Mouse (Mus musculus): Measurements from ENCODE around the gene Gins3.

The Gins3 gene

GRCm38 (mm10) chr8:95672811-95673210 lies 39.6 kb downstream of the Gins3 start:
- in situ Hi-C loops (cut with MboI; ENCODE audit: low pct_unique_long_range_greater_than_20kb in 1 of 2, low sequenced_read_pairs in 2 of 2, unreplicated experiment in 1 of 2), result no loop called here

DNA sequence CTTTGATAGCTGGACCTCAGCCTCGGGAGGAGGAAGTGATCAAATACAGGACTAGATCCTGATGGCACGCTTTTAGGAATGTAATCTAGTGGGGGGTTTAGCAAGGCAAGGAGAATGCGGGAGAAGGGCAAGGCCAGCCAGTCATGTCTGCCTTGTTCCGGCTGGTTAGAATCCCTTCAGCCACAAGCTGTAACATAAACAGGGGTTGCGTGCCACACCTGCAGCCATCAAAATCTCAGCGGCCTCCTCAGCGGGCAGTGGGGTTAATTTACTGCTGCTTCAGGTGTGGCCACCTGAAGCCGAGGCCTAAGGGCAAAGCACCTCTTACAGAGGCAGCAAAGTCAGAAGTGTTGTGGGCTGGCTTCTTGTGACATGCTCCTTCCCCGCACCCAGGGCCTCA lies 43.4 kb downstream of the Gins3 start, which contains the start of gene Ndrg4:
Gene Ndrg4 (plus strand): TSS at position 350 of the 400 bp plus-strand sequence.
- in situ Hi-C loops (cut with MboI; ENCODE audit: low pct_unique_long_range_greater_than_20kb in 1 of 2, low sequenced_read_pairs in 2 of 2, unreplicated experiment in 1 of 2), result no loop called here

- in situ Hi-C loops (cut with MboI; ENCODE audit: low pct_unique_long_range_greater_than_20kb in 1 of 2, low sequenced_read_pairs in 2 of 2, unreplicated experiment in 1 of 2), result no loop called here
Observed at GRCm38 (mm10) chr8:95677591-95678023, 44.4 kb downstream of the Gins3 start.

- in situ Hi-C loops (cut with MboI; ENCODE audit: low pct_unique_long_range_greater_than_20kb in 1 of 2, low sequenced_read_pairs in 2 of 2, unreplicated experiment in 1 of 2), result no loop called here
Observed at GRCm38 (mm10) chr8:95678024-95678611, 44.9 kb downstream of the Gins3 start.

- in situ Hi-C loops (cut with MboI; ENCODE audit: low pct_unique_long_range_greater_than_20kb in 1 of 2, low sequenced_read_pairs in 2 of 2, unreplicated experiment in 1 of 2), result no loop called here
Observed at GRCm38 (mm10) chr8:95688073-95688672, 54.9 kb downstream of the Gins3 start.

DNA sequence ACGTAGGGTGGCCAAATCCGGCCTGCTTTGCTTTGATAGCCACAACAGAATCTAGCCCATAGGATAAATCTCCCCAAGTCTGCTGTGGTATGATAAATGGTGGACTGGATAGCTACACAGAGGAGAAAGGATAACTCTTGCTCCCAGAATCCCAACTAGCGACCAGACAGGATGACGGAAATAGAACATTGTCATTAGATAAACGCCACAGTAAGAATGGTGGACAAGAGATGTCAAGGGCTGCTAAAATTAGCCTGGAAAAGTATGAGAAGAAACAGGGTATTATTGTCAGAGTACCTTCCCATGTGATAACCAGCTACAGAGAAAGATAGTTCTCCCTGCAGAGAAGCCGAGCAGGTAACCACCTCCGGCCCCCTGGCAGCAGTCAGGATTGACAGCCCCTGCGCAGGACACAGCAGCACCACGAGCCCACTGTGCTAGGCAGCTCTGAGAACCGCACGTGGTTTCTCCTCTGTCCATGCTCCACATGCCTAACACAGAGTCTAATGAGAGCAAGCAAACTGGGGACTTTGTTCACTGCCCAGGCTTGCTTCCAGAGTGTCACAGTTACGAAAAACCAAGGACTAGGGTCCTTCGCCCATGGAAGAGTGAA lies 57.8 kb downstream of the Gins3 start:
- in situ Hi-C loops (cut with MboI; ENCODE audit: low pct_unique_long_range_greater_than_20kb in 1 of 2, low sequenced_read_pairs in 2 of 2, unreplicated experiment in 1 of 2), result no loop called here

DNA sequence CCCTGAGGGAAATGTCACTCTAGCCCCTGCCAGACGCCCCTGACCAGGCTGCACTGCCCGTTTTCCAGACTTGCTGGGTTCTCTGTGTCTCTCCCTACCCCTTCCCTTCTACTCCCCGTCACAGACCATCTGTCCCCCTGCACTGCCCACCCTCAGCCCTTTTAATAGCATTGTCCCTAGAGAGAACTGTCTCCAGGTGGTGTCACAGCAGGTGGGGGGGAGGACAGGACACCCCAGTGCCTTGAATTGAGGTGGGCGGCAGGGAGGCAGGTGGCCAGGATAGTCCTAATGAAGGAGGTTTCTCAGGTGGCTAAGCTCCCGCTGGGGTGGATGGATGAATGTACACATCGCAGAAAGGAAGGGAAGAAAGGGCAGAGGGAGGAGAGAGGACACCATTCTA lies 61.4 kb downstream of the Gins3 start:
- in situ Hi-C loops (cut with MboI; ENCODE audit: low pct_unique_long_range_greater_than_20kb in 1 of 2, low sequenced_read_pairs in 2 of 2, unreplicated experiment in 1 of 2), result loop anchor here (5.0 kb wide), 1 partner anchor 92 kb away; no protein-coding TSS in a partner anchor
